Mouse (Mus musculus) sigmoid colon, adult 10 weeks (tissue): ENCODE measurements around the gene Gm14851. TPM values are rescaled to one million over a fixed set of nuclear protein-coding genes. Genes with fewer than 3 reads are reported as not detected.

Source experiments
- polyA plus RNA-seq: library from polyadenylated mRNA; stranded (reverse); fragments of 350-450 nt; fragmentation: Illumina TruSeq; extraction: RNeasy Lipid Tissue Mini Kit (QIAGEN cat#74804); gene quantifications from one replicate; pipeline ENCODE4 v1.2.3, GENCODE M21; 2014; ENCODE audit warnings: low read depth, low replicate concordance

The Gm14851 gene
- polyA plus RNA-seq = not detected

DNA sequence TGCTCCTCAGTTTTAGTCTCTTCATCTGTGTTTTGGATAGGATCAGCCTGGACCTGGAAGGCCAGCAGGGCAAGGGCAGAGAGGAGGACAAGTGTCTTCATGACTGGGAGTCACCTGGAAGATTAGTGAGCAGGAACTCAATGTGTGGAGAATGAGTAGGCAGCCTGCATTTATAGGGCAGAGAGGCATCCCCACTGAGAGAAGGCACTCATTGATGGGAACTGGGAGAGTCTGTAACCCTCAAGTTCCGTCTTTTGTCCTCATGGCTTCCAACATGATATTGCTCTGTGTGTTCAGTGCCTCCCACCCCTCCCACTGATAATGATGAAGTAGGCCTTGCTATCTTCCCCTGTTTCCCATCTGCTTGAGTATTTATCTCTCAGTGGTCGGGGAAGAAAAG lies at the start of gene Gm14851:
Gene Gm14851 (minus strand): TSS at position 101 of the 400 bp plus-strand sequence.

DNA sequence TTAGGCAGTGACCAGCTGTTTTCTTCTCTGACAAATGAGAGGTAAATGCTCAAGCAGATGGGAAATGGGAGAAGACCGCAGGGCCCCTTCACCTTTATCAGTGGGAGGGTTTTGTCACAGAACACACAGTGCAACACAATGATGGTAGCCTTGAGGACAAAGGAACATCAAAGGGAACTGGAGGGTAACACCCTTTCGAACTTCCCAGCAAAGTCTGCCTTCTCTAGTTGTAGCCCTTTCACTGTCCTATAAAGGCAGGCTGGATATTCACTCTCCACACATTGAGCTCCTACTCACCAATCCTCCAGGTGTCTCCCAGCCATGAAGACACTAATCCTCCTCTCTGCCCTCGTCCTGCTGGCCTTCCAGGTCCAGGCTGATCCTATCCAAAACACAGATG lies 38.5 kb upstream of the Gm14851 start, which contains the start of gene Defa30:
Gene Defa30 (plus strand): TSS at position 301 of the 400 bp plus-strand sequence.

DNA sequence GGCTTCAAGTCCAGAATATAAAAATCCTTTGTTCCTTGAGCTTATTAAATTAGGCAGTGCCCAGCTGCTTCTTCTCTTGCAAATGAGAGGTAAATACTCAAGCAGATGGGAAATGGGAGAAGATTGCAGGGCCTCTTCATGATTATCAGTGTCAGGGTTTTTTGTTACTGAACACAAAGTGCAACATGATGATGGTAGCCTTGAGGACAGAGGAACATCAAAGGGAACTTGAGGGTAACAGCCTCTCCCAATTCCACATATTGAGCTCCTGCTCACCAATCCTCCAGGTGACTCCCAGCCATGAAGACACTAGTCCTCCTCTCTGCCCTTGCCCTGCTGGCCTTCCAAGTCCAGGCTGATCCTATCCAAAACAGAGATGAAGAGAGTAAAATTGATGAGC lies 11.7 kb downstream of the Gm14851 start, which contains the start of gene Defa25:
Gene Defa25 (plus strand): TSS at position 301 of the 400 bp plus-strand sequence.

DNA sequence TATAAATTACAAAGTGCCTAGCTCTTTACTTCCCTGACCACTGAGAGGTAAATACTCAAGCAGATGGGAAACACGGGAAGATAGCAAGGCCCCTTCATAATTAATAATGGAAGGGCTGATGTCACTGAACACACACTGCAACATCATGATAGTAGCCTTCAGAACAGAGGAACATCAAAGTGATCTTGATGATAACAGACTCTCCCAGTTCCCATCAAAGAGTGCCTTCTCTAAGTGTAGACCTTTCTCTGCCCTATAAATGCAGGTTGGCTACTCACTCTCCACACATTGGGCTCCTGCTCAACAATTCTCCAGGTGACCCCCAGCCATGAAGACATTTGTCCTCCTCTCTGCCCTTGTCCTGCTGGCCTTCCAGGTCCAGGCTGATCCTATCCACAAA lies 31.1 kb downstream of the Gm14851 start, which contains the start of gene Defa35:
Gene Defa35 (plus strand): TSS at position 301 of the 400 bp plus-strand sequence.

DNA sequence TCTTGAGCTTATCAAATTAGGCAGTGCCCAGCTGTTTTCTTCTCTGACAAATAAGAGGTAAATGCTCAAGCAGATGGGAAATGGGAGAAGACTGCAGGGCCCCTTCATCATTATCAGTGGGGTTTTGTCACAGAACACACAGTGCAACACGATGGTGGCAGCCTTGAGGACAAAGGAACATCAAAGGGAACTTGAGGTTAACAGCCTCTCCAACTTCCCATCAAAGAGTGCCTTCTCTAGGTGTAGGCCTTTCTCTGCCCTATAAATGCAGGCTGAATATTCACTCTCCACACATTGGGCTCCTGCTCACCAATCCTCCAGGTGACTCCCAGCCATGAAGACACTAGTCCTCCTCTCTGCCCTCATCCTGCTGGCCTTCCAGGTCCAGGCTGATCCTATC lies 41.1 kb downstream of the Gm14851 start, which contains the start of gene Defa23:
Gene Defa23 (plus strand): TSS at position 301 of the 400 bp plus-strand sequence.

Other genes with a start within 250 kb of the Gm14851 start
- not detected for gene Defb33, start 203.4 kb downstream of the Gm14851 start, polyA plus RNA-seq
- gene Gm15056, start 193.4 kb downstream of the Gm14851 start, polyA plus RNA-seq = not detected
- gene Gm6040, start 174.0 kb downstream of the Gm14851 start, polyA plus RNA-seq = not detected
- not detected for gene AY761185, start 151.3 kb downstream of the Gm14851 start, polyA plus RNA-seq
- gene Defa21, start 70.5 kb downstream of the Gm14851 start, polyA plus RNA-seq = not detected
- not detected for gene Defa23, start 41.0 kb downstream of the Gm14851 start, polyA plus RNA-seq
- gene Defa35, start 31.0 kb downstream of the Gm14851 start, polyA plus RNA-seq = not detected
- gene Defa25, start 11.6 kb downstream of the Gm14851 start, polyA plus RNA-seq = not detected
- gene Defa30, start 38.6 kb upstream of the Gm14851 start, polyA plus RNA-seq = not detected
- not detected for gene Defa22, start 66.2 kb upstream of the Gm14851 start, polyA plus RNA-seq
- gene Defa31, start 95.6 kb upstream of the Gm14851 start, polyA plus RNA-seq = not detected
- gene Gm15293, start 105.5 kb upstream of the Gm14851 start, polyA plus RNA-seq = not detected
- not detected for gene Gm15292, start 153.7 kb upstream of the Gm14851 start, polyA plus RNA-seq
- not detected for gene Defa27, start 219.5 kb upstream of the Gm14851 start, polyA plus RNA-seq
- gene Defa29, start 231.0 kb upstream of the Gm14851 start, polyA plus RNA-seq = not detected